Mouse (Mus musculus) retina, postnatal 7 days (tissue): ENCODE data around the gene Adamtsl5.
A peak's percentile ranks its signal among the peaks of the same experiment; 100 is the strongest.

Experiments used
- DNase-seq: peaks from one replicate; pipeline ENCODE4 v3.0.0-alpha.2; 2012; ENCODE audit warnings: low read depth, low spot score

The Adamtsl5 gene

DNA sequence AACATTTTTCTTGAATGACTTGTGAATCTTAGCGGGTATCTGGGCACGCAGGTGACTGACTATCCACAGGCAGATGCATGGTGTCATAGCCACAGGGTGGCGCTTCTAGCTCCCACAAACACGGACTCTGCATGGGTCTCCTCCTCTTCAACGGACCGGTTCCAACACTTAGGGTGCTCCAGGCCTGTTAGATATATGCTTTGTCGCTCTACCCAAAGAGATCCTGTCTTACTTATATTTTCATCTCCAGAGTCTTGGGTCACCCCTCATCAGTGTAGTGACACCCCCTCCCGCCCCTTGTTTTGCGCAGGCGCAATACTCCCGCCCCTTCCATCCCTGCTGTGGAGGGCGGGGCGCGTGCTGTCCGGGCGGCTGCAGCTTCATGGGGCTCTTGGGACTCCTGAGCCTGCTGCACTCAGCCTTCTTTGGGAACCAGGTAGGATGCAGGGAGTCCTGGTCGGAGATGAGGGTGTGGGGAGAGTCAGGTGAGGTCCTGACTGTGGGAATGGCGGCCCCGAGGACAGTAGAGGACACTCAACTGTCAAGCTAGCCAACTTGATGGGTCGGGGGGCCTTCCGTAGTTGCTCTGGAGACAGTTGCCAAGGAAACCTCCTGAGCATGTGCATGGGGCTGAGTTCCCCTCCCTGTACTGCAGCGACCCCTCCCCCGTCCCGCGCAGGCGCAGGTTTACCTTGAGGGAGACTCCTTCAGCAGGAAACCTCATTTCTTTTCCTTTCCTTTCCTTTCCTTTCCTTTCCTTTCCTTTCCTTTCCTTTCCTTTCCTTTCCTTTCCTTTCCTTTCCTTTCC lies 52.4 kb downstream of the Adamtsl5 start, which contains the start of gene Apc2:
Gene Apc2 (plus strand): TSS at position 360 of the 808 bp plus-strand sequence.
- DNase-seq: no peak

DNA sequence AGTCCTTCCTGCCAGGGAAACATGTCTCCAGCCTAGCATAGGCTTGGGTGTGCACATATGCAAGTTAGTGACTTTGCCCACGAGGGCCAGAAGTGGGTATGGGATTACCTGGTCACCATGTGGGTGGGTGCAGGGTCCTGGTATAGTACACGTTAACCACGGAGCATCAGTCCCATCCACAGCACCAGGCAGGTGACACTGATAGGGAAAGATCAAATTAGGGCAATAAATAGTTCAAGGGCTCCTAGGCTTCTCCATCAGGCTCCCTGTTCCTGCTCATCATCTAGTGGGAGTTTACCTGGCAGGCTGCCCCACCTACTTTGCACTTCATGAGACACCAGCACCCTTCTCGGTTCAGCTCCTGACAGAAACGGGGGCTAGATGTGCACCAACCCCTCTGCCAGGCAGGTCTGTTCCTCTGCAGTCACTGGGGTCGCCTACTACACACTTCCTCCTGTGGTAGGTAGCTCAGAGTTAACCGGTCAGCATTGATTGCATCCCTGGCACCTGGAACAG lies 53.4 kb downstream of the Adamtsl5 start:
- no peak for DNase-seq

GRCm38 (mm10) chr10:80294311-80294710 lies 53.9 kb downstream of the Adamtsl5 start:
- DNase-seq: no peak

DNA sequence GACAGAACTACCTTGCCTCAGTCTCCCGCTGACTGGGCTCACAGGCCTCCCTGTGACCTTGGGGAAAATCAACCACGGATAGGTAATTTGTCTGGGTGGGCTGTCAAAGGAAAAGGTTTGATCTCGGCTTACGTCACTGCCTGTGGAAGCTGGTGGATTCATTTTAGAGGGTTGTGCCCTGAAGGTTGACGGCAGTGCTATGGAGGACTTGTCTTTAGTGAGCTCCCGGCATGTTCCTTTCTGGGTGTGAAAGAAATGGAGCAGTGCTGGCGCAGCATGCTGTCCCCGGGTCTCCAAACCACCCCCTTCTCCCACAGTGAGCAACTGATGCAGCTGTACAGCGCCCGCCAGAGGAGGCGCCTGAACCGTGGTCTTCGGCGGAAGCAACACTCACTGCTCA lies 54.9 kb downstream of the Adamtsl5 start:
- no peak for DNase-seq

DNA sequence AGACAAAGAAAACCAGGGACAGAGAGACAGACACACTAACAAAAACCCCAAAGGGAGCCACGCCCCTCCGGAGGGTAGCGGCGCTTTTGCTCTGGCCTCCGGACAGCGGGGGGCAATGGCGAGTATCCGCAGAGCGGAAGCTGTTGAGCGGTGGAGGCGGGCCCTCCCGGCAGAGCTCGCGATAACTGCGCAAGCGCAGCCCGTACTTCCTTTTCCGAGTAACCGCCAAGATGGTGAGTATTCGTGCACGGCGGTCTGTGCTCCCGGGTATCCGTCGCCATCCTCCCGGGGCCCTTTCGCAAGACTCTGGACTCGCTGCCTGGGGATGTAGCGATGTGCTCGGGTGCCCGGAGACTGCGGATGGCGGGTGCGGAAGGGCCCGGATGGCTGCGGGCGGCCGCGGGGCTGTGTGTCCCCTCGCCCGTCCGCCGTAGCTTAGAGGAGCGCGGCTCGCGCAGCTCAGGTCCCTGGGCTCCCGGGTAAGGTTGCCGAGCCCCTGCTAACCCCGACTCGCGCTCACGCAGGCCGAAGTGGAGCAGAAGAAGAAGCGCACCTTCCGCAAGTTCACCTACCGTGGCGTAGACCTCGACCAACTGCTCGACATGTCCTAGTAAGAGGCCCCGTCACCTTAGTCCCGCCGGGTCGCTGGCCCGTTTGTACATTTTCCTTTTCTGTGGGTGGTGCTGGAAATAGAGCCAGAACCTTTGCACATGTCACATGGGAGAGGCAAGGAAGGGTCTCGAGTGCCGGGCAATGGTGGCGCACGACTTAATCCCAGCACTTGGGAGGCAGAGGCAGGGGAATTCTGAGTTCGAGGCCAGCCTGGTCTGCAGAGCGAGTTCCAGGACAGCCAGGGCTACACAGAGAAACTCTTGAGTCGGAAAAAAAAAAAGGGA lies 55.7 kb downstream of the Adamtsl5 start, which contains the start of gene Rps15:
Gene Rps15 (plus strand): TSS at position 203 of the 896 bp plus-strand sequence.
- peak; percentile 92 for DNase-seq
